Mouse (Mus musculus): ENCODE data around the gene Med20.
A peak's percentile ranks its signal among the peaks of the same experiment; 100 is the strongest.
"Not testable (repeated sequence)": the region's sequence is repeated elsewhere in the genome, so short reads cannot be mapped to it uniquely, and the experiment has no call there.

The Med20 gene

DNA sequence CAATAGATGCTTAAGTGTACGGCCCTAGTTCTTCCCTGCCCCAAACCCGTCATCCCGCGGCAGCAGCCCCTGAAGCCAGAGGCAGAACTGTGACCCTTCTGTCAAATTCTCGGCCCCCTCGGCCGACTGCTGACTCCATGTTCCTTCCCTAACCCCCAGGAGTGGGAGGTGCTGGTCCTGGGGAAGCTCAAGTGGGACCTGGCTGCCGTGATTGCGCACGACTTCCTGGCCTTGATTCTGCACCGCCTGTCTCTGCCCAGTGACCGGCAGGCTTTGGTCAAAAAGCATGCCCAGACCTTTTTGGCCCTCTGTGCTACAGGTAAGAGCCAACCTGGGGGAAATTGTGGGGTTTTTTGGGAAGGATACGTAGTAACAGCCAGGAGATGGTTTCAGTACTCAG, 14.1 kb upstream of the Med20 start:
- DNase-seq, result no peak

GRCm38 (mm10) chr17:47597838-47598579, 13.4 kb upstream of the Med20 start:
- peak; percentile 33 for DNase-seq

DNA sequence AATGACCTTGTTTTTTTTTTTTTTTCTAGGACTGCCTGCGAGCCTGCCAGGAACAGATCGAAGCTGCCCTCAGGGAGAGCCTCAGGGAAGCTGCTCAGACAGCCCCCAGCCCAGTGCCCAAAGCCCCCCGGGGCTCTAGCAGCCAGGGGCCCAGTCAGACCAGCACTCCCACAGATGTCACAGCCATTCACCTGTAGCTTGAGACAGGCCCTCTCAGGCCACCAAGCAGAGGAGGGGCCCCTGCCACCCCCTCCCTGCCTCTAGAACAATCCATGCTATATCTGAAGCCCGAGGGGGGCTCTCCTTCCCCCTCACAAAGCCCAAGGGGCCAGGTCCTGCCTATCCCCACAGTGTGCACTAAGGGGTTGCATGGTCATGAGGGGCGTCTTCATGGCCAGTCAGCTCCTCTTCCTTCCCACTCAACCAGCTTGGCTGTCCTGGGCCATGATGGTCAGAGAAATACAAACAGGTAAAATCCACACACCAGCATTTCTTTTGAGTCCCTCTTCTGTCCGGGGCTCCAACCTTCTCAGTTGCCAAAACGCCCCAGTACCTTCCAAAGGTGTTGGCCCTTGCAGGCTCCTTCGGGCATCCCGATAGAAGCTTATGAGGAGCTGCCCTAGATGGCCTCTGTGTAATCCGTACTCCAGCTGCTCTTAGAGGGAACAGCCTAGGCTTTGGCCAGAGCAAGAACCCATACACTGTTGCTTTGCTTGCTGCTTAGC, 12.6 kb upstream of the Med20 start:
- DNase-seq, result not testable (repeated sequence)

- DNase-seq, result no peak
Measured at GRCm38 (mm10) chr17:47599511-47600297, 11.7 kb upstream of the Med20 start.

GRCm38 (mm10) chr17:47600601-47601388, 10.6 kb upstream of the Med20 start:
- no peak for DNase-seq

DNA sequence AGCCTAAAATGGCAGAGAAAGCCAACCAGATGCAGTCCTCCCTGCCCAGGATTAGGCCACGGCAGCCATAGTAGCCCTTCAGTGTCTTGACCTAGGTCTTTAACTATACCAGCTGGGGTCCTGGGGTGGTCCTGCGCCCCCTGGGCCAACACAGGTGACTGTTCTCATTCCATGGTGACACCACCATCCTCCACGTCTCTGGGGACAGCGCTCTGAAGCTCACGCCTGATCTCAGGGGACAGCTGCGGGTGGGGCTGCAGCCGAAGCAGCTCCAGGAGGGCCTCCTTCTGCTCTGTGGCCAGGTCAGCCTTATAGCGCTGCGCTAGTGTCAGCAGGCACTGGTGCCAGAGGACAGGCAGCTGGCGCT, 10.0 kb upstream of the Med20 start:
- DNase-seq, result no peak

DNA sequence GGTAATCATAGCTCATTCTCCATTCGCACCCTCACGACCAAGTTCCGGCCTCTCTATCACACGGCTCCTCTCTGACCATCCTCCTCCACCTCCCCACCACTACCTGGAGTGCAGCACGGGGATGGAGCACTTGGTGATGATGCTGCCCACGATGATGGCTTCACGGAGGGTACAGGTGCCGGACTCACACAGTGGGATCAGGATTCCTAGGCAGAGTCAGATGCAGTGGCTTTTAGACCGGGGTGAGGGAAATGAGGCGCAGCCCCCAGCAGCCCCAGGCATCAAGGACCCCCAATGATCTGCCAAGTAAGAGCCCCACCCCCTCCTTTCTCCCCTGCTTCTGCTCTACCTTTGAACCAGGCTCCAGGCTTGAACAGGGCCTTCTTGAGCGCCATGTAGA, 9.1 kb upstream of the Med20 start:
- DNase-seq, result no peak

DNA sequence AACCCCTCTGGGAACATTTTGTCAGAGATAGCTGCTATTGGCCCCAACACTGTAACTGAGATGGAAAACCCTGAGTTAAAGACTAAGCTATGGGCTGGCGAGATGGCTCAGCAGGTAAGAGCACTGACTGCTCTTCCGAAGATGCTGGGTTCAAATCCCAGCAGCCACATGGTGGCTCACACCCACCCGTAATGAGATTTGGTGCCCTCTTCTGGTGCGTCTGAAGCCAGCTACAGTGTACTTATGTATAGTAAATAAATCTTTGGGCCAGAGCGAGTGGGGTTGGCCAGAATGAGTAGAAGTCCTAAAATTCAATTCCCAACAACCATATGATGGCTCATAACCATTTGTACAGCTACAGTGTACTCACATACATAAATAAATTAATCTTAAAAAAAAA, 5.2 kb upstream of the Med20 start:
- DNase-seq, result no peak

- DNase-seq, result no peak
Measured at GRCm38 (mm10) chr17:47609182-47609581, 2.2 kb upstream of the Med20 start.

DNA sequence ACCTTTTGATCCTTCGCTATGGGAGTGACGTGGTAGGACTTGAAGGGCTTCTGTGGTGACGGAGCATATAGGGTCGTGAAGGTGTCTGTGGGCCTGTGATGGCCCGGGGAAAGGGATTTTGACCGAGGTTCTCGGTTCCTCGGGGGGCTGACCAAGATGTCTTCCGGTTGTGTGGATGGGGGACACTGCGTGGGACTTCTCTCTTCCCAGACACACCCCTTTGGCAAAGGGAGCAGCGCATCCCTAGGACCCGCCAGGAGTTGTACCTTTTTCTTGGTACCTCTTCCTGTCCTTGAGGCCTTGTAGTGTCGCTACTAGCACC, 240 bp downstream of the Med20 start:
- DNase-seq, result no peak

GRCm38 (mm10) chr17:47614018-47614417, 2.6 kb downstream of the Med20 start:
- no peak for DNase-seq

- DNase-seq, result no peak
Measured at GRCm38 (mm10) chr17:47616119-47616518, 4.7 kb downstream of the Med20 start.

GRCm38 (mm10) chr17:47616652-47617051, 5.3 kb downstream of the Med20 start:
- no peak for DNase-seq

DNA sequence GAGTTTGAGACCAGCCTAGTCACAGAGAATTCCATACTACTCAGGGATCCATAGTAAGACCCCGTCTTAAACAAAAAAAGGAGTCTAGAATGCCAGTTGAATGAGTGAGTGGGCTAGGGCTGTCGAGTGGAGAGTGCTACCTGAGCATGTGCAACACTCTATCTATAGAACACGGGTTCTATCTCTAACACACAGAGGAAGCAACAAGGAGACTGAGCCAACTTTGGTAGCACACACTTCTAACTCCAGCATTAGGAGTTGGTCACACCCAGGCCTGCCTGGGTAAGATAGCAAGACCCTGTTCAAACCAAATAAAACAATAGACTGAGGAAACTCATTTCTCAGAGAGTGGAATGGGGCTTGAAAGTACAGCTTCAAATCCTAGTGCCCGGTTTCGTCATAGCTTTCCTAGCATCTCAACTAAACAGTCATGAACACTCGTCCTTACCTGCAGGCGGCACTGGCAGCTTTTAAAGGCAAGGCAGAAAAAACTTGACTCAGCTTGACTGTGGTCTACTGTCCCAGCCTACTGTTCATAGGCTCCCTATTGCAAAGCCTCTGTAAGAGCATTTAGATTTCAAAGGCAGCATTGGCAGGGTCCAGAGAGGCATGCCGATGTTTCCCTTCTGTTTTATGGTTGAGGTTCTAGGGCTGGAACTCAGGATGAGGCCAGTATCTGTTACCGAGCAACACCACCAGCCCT, 6.4 kb downstream of the Med20 start:
- no peak for DNase-seq

GRCm38 (mm10) chr17:47618556-47619311, 7.4 kb downstream of the Med20 start:
- no peak for DNase-seq

GRCm38 (mm10) chr17:47622912-47623554, 11.7 kb downstream of the Med20 start:
- no peak for DNase-seq

DNA sequence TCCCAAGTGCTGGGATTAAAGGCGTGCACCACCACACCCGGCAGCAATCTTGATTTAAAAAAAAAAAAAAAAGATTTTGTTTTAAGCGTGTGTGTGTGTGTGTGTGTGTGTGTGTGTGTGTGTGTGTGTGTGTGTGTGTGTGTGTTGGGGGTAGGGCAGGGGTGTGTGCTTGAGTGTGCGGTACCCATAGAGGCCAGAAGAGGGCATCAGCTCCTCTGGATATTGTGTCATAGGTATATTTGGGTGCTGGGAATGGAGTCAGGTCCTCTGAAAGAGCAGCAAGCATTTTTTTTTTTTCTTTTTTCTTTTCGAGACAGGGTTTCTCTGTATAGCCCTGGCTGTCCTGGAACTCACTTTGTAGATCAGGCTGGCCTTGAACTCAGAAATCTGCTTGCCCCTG, 13.2 kb downstream of the Med20 start:
- not testable (repeated sequence) for DNase-seq

DNA sequence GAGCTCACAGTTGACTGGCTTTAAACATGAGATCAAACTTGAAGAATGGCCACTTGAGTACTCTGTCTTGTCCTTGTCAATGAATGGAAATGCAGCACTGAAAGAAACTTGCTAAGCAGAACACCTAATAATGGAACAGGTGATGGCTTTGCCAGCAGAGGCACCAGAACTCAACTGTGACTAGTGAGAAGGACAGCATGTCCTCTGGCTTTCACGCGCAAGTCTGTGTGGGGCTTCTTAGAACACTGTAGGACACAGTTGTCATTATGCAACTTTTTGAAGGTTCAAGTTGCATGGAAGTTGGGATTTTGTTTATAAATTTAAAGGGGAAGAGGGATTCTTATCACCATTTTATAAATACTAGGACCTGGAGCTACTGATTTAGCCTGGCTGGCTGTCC, 13.7 kb downstream of the Med20 start:
- DNase-seq, result no peak

- no peak for DNase-seq
Measured at GRCm38 (mm10) chr17:47626031-47626430, 14.6 kb downstream of the Med20 start.

DNA sequence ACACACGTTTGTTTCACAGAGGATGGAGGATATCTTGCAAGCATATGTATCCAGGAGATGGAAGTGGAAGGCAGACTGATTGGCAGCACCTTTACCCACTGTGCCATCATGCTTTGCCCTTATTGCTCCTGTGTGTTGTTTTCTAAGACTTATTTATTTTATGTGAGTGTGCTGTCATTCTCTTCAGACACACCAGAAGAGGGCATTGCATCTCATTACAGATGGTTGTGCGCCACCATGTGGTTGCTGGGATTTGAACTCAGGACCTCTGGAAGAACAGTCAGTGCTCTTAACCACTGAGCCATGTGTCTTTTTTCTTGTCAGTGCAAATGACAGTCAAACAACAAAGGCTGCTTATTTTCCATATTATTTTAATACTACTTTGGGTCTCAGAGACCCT, 16.4 kb downstream of the Med20 start:
- DNase-seq, result no peak
